Mouse (Mus musculus) lung, postnatal 0 days (tissue): ENCODE results near the gene Cmtm3.

Source experiments
- CTCF ChIP-seq: IDR thresholded peaks from 2 replicates; pipeline ENCODE4 v1.5.1; 2016; ENCODE audit warnings: antibody characterized with exemption, mild to moderate bottlenecking
- EP300 ChIP-seq: IDR thresholded peaks from 2 replicates; pipeline ENCODE4 v1.6.1; 2016; ENCODE audit warnings: antibody characterized with exemption, mild to moderate bottlenecking, control low read depth

- TF ChIP-seq CTCF = no peak
- no peak for TF ChIP-seq EP300
Measured at GRCm38 (mm10) chr8:104336806-104337205, 2.4 kb upstream of the Cmtm3 start.
